Mouse (Mus musculus) olfactory bulb, adult 2 months (tissue): Measurements from ENCODE around the gene Zfp12. TPM values are rescaled to one million over a fixed set of nuclear protein-coding genes. Genes with fewer than 3 reads are reported as not detected.
A peak's percentile ranks its signal among the peaks of the same experiment; 100 is the strongest.
"Not testable (repeated sequence)": the region's sequence is repeated elsewhere in the genome, so short reads cannot be mapped to it uniquely, and the experiment has no call there.

Source experiments
- H3K27ac ChIP-seq: fragments of 200-500 bp; 2 replicates; pipeline ENCODE4 v1.5.1; 2012; ENCODE audit warnings: low read depth, low read length; ENCODE audit not compliant: insufficient read depth
- H3K4me1 ChIP-seq: fragments of 200-500 bp; 2 replicates; pipeline ENCODE4 v1.6.1; 2012; ENCODE audit warnings: low read length; ENCODE audit not compliant: control insufficient read depth, insufficient read depth
- H3K4me3 ChIP-seq: fragments of 200-500 bp; 2 replicates; pipeline ENCODE4 v1.5.1; 2012; ENCODE audit warnings: mild to moderate bottlenecking, low read depth, low read length, moderate library complexity; ENCODE audit not compliant: insufficient read depth
- CTCF ChIP-seq: fragments of 200-500 bp; IDR thresholded peaks from 2 replicates; pipeline ENCODE4 v1.5.1; 2012; ENCODE audit warnings: low read depth, mild to moderate bottlenecking, low read length, moderate library complexity; ENCODE audit not compliant: insufficient read depth
- POLR2A ChIP-seq: fragments of 200-500 bp; IDR thresholded peaks from 2 replicates; pipeline ENCODE4 v1.6.1; 2012; ENCODE audit warnings: mild to moderate bottlenecking, low read depth, low read length, moderate library complexity; ENCODE audit not compliant: insufficient read depth
- WGBS: fragments of 180-500 bp; shearing (Covaris S2); methylation state at CpG from one replicate; pipeline ENCODE4 v1.1.7; 2018; 5-methylcytosine and 5-hydroxymethylcytosine counted together
- polyA plus RNA-seq: library from polyadenylated mRNA; stranded (reverse); fragments of >200 nt; gene quantifications from 2 replicates; pipeline ENCODE4 v1.2.4, GENCODE M21; 2012; ENCODE audit warnings: low replicate concordance; ENCODE audit not compliant: missing spikeins, insufficient read depth, insufficient read length

The Zfp12 gene
- not detected in 2 replicates for polyA plus RNA-seq

- peak within 1 kb of the TSS; percentile 80 for H3K4me3 ChIP-seq
- H3K27ac ChIP-seq = peak within 1 kb of the TSS; percentile 64
- WGBS = under 1% methylated on average over 58 of the region's 58 CpGs
- H3K4me1 ChIP-seq = peaks cover 7% of the 10 kb centered on the region
- TF ChIP-seq POLR2A (peak; percentile 86), CTCF (no peak)
Measured at GRCm38 (mm10) chr5:143235028-143235693, at the start of gene Zfp12. Gene Zfp12 (plus strand): TSS chr5:143235163.

- H3K4me3 ChIP-seq, H3K4me1 ChIP-seq, H3K27ac ChIP-seq: not testable (repeated sequence)
- WGBS = 94% methylated on average over 1 of the region's 1 CpGs
Measured at GRCm38 (mm10) chr5:143188014-143188413, 46.9 kb upstream of the Zfp12 start.

- Histone ChIP-seq H3K4me1 (no peaks in the 10 kb centered on the region), H3K4me3 (no peak overlapping the region), H3K27ac (no peak overlapping the region)
- TF ChIP-seq POLR2A (no peak), CTCF (no peak)
- WGBS = 91% methylated on average over 8 of the region's 8 CpGs
Measured at GRCm38 (mm10) chr5:143192806-143193205, 42.2 kb upstream of the Zfp12 start.

GRCm38 (mm10) chr5:143194747-143195146, 40.2 kb upstream of the Zfp12 start:
- H3K4me1 ChIP-seq, H3K4me3 ChIP-seq, H3K27ac ChIP-seq: not testable (repeated sequence)
- WGBS = 70% methylated on average over 8 of the region's 8 CpGs

GRCm38 (mm10) chr5:143195166-143195565, 39.8 kb upstream of the Zfp12 start:
- H3K4me1 ChIP-seq = no peaks in the 10 kb centered on the region
- TF ChIP-seq CTCF (no peak), POLR2A (no peak)
- WGBS = 66% methylated on average over 2 of the region's 2 CpGs
- no peak overlapping the region for H3K27ac ChIP-seq
- H3K4me3 ChIP-seq = no peak overlapping the region

GRCm38 (mm10) chr5:143196506-143196905, 38.5 kb upstream of the Zfp12 start:
- Histone ChIP-seq H3K4me3 (no peak overlapping the region), H3K4me1 (no peaks in the 10 kb centered on the region), H3K27ac (no peak overlapping the region)
- WGBS = 89% methylated on average over 4 of the region's 4 CpGs
- no peak for TF ChIP-seq CTCF
- no peak for TF ChIP-seq POLR2A

GRCm38 (mm10) chr5:143205015-143205414, 29.9 kb upstream of the Zfp12 start:
- no peak overlapping the region for H3K4me3 ChIP-seq
- no peak for TF ChIP-seq CTCF
- no peak for TF ChIP-seq POLR2A
- 72% methylated on average over 3 of the region's 3 CpGs for WGBS
- H3K27ac ChIP-seq = no peak overlapping the region
- no peaks in the 10 kb centered on the region for H3K4me1 ChIP-seq

GRCm38 (mm10) chr5:143213832-143214231, 21.1 kb upstream of the Zfp12 start:
- Histone ChIP-seq H3K4me3 (no peak overlapping the region), H3K27ac (no peak overlapping the region), H3K4me1 (no peaks in the 10 kb centered on the region)
- TF ChIP-seq POLR2A = no peak
- no peak for TF ChIP-seq CTCF
- 92% methylated on average over 2 of the region's 2 CpGs for WGBS

- 83% methylated on average over 5 of the region's 5 CpGs for WGBS
Measured at GRCm38 (mm10) chr5:143220996-143221395, 14.0 kb upstream of the Zfp12 start.

GRCm38 (mm10) chr5:143222287-143222686, 12.7 kb upstream of the Zfp12 start:
- TF ChIP-seq CTCF = no peak
- H3K4me1 ChIP-seq = no peaks in the 10 kb centered on the region
- H3K27ac ChIP-seq = no peak overlapping the region
- H3K4me3 ChIP-seq = no peak overlapping the region
- WGBS = 72% methylated on average over 1 of the region's 1 CpGs

More at GRCm38 (mm10) chr5:143220996-143221395, 14.0 kb upstream of the Zfp12 start:
- TF ChIP-seq POLR2A (no peak), CTCF (no peak)
- H3K27ac ChIP-seq = no peak overlapping the region
- H3K4me1 ChIP-seq = no peaks in the 10 kb centered on the region
- H3K4me3 ChIP-seq = no peak overlapping the region
